Mouse (Mus musculus): Measurements from ENCODE around the gene 1700029J07Rik.
A peak's percentile ranks its signal among the peaks of the same experiment; 100 is the strongest.

1700029J07Rik gene

DNA sequence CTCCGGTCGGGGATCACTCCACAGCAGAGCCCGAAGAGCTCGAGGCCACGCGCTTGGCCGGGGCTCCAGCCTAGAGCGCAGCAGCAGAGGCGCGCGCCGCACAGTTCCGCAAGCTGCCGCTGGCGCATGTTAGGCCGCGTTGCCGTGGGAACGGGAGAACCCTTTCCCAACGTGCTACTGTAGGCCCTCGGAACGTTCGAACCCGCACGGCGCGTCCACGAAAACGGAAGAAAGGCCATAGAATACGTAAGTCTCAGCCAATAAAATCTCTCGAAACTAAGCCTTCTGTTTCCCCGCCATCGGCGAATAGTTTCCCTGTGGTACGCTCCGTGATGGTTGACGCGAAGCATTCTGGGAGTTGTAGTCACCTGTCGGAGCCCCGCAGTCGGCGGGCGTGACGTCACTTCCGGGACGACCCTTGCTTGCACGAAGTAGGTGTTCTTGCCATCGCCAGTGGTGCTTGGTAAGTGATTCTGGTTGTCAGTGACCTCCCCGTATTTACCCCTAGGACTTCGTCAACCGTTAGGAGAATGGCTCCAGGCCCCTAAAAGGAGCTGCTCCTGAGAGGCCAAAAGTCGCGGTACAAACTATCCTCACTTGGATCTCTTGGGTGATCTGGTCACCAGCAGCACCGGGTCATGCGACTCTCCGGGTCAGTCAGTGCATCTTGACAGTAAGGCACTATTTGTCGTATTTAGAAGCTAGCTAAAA is at the start of gene 1700029J07Rik, which contains the start of gene Ufsp2:
Gene 1700029J07Rik (minus strand): TSS at position 127 of the 711 bp plus-strand sequence.
Gene Ufsp2 (plus strand): TSS at position 403 of the 711 bp plus-strand sequence.
- peak; percentile 97 for DNase-seq (ENCODE audit: low spot score)

DNA sequence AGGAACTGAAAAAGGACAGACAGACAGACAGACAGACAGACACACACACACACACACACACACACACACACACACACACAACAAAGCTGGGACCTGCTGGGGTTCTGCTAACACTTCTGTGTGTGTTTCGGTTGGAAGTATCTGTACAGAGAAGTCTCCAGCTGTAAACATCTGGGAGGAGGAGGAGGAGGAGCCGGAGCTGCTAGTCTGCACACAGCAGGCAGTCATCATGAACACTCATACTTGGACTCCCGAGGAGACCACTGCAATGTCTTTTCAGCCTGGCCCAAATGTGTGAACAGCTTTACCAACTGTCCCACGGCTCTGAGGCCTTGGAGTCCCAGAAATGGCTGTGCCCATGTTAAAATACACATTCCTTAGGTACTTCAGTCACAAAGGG is 49.3 kb upstream of the 1700029J07Rik start:
- DNase-seq (ENCODE audit: low spot score) = no peak

DNA sequence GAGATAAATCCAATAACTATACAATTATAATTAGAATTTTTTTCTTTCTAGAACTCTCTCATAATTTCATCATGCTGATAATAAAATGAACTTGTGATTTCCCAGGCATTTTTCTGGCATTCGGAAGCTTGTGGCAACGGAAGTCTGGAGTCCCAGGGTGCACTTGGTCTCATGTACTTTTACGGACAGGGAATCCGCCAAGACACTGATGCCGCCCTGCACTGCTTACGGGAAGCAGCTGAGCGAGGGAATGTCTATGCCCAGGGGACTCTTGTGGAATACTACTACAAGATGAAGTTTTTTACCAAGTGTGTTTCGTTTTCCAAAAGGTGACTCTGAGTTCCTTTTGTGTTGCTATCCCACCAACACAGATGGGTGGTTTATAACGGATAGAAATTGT is 47.7 kb upstream of the 1700029J07Rik start:
- DNase-seq (ENCODE audit: low spot score) = no peak

DNA sequence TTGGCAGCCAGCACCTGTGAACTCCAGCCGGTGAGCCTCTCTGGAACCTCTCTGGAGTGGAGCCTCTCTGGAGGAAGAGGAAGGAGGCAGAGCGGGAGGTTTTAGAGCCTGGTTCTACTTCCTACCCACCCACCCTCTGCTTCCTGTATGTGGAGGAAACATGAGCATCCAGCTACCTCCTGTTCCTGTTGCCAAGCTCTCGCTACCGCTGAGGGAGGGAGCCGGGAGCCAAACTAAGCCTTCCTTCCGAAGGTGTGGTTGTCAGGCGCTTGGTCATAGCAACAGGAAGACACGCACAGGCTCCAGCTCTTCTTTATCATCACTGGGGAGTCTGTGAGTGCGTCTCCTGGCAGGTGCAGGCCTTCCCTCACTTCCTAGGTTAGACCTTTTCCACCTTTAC is 47.2 kb upstream of the 1700029J07Rik start:
- DNase-seq (ENCODE audit: low spot score) = no peak

DNA sequence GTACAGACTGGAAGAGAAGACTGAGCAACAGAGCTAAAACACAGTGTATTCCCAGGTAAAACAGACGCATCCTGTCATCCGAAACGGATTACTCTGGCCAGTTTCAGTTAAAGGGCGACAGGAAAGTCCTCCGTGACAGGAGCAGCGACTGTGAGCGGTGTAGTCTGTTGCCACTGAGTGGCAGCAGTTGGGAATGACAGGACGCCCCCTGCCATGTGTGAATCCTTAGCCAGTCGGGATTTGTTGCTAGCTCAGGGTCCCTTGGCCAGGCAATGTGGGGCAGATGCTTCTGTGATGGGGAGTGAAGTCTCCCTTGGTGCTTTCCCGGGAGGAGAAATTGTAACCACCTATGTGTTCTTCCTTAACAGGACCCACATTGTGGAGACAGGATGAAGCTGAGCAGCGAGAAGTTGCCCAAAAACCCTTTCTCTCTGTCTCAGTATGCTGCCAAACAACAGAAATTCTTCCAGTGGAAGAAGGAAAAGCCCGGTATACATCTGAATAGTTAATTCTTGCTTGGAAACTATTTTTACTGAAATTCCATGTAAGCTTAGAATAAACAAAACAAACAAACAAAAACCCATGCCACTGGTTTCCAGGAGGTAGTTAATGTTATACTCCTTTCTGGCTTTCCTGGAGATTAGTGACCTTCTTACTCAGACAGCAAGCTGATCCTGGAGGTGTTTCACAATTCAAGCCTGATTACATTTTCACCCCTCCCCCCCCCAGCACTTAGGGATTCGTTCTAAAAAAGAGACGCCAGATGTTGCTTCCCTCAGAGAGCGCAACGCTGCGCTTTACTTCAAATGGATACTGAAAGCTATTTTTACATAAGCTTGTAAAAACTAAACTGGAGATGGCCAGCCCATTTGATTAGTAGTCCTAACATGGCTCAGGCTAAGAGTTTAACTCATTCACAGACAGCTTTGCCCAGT is 36.0 kb upstream of the 1700029J07Rik start:
- no peak for DNase-seq (ENCODE audit: low spot score)

DNA sequence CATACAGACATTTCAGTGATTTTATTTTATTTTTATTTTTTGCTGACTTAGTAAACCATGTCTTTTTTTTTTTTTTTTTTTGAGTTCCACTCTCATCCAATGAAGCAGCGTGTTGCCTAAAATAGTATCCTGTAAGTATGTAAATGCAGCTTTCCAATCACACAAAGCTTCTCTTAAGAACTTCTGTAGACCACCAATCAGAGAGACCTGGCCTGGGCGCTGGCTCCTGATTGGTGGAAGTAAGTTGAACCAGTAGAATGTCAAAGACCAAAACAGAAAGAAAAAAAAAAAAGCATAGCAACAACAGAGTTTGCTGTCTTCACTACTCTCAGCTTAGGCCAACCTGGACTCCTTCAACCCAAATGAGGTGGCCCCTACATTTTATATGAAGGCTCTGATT is 35.3 kb upstream of the 1700029J07Rik start:
- DNase-seq (ENCODE audit: low spot score) = no peak

DNA sequence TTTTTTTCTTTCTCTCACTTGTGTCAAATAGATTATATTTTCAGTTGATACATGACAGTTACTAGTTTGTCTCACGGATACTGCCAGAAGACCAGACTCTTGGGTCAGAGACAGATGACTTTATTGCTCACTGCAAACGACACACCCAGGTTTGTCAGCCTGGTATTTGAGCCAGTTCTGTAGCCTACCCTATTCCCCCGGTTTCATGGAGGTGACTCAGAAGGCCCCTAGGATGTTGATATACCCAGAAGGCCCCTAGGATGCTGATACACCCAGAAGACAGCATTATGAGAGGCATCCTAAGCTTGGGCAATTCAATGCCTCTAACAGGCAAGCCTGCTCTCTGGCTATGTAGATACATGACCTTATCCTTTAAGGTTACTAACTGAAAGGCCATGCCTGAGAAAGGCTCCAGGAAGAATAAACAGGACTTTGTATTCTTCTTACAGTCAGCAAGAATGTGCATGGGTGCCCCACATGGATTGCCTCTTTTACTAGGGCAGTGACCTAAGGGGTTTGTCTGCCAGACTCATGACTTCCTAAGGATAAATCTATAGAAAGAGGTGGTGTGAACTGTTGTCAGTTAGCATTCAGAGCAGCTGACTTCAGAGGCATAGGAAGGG is 32.1 kb upstream of the 1700029J07Rik start:
- DNase-seq (ENCODE audit: low spot score) = no peak

DNA sequence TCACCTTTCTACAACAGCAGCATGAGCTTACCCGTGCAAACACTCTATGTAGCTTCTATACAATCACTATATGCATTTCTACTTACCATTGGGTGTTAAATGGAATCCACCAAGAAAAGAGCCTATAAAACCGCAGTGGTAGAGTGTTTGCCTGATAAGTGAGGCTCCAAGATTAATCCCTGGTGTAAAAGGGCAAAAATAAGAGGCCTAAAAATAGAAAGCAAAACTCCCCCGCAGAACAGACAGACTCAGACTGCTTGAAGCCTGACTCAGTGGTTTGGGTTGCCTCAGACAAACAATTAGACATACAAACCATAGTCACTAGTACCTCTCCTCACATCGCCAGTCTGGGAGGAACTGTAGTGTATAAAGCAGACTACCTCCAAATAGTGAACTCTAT is 30.5 kb upstream of the 1700029J07Rik start, which contains the start of gene Ankrd37:
Gene Ankrd37 (minus strand): TSS at position 112 of the 400 bp plus-strand sequence.
- DNase-seq (ENCODE audit: low spot score) = no peak

DNA sequence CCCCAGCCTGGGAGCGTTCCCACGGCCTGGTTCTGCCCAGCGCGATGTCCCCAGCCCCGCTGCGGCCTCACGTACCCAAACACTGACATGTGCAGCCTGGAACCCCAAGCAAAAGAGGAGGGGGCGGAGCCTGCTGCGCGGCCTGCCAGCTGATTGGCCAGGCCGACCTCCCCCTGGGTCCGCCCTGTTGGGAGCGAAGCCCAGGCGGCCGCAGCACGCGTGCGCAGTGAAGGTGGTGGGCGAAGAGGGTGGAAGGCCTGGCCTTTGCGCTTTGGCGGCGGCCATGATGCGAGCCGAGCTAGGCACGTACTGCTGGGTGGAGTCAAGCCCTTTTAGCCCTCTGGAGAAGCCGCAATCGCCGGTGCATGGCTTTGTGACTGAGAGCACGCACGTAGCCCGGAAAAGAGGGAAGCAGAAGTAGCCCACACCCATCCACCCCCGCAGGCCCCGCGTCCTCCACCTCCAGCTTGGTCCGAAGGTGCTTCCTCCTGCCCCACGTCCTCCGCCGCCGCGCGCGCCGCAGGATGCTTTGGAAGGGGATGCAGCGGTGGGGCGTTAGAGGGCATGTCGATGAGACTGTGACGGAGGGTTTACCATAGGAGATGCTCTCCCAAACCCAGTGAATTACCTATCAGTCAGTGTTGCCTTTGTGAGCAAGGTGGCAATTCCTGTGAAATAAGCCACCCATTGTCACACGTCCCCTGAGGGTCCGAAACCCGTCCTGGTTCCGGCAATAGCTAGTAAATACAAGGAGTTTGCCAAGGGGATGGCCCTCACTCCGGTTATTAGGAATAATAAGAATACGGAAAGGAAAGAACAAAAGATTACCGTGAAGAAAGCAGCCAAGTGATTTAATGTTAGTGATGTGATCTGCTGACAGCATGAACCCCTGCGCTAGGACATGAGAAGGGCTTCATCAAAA is 25.0 kb upstream of the 1700029J07Rik start:
- peak; percentile 98 for DNase-seq (ENCODE audit: low spot score)

DNA sequence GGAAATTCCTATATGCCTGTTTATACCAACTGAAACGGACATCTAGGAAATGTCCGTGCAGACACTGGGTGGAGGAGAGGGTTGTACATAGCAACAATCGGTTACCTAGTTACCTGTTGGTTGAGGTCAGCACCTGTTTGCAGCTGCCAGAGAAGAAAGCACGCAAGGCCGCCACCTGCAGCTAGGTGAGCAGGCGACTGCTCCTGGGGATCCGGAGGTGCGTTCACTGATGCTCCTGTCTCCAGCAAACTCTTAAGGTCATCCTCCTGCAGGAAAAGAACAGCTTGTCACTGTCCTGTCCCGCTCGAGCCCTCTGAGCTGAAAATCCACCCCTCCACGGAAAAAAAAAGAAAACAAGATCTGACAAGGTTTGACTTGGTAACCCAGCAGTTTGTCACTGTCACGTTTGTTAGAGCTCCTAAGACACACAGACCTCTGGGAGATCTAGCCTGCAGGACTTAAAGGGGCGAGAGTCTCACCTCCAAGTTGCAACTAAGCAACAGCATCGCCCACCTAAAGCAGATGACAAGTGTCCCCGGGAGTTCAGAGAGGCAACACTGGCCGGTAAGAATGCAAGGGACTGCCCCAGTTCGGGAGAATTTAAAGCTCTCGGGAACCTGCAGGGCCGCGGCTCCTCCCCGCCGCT is 24.2 kb upstream of the 1700029J07Rik start, which contains the start of gene Lrp2bp:
Gene Lrp2bp (plus strand): TSS at position 166 of the 646 bp plus-strand sequence.
- DNase-seq (ENCODE audit: low spot score) = peak; percentile 13

DNA sequence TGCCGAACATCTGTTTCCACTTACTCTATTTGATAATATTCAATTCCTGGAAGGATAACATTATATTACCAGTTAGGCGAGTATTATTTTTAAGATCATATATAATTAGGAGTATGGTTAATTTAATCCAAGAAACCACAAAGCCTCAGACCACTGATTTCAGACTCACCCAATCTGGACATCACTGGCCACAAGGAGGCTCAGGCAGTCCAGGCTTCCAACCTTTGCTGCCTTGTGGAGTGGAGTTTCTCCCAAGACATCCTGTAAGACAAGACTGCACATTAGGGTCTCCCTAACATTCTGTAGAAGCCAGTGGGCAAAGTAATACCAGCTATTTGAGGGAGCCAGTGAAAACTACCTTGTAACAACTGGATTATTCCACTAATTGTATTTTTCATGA is 23.2 kb upstream of the 1700029J07Rik start:
- DNase-seq (ENCODE audit: low spot score) = no peak

DNA sequence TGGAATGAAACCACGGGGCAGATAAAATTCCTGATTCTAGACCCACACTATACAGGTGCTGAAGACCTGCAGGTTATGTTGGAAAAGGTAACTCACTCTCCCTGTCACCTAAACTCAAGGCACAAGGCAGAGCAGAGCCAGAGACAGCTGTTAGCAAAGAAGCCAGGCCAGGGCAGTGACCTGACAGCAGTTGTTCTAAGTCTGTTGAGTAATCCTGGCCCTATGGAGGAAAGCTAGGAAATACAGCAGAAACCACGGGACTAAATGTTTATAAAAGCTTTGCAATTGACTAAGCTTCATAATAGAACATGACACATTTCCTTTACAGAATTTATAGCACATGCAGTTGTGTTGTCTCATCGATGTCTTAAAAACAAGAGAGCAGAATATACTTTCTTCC is 20.5 kb upstream of the 1700029J07Rik start:
- DNase-seq (ENCODE audit: low spot score) = no peak

DNA sequence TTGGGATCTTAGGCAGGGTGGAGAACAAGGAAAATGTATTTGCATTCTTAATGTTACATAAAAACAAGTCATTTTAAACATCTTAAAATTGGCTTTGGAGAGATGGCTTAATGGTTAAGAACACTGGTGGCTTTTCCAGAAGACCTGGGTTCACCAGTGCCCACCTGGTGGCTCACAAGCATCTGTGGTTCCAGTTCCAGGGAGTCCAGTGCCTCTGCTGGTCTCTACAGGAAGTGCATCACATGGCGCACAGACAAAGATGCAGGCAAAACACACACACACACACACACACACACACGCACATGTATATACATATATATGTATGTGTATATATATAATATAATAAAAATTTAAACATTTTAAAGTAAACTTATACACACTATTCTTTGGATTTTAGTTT is 19.1 kb upstream of the 1700029J07Rik start:
- no peak for DNase-seq (ENCODE audit: low spot score)

DNA sequence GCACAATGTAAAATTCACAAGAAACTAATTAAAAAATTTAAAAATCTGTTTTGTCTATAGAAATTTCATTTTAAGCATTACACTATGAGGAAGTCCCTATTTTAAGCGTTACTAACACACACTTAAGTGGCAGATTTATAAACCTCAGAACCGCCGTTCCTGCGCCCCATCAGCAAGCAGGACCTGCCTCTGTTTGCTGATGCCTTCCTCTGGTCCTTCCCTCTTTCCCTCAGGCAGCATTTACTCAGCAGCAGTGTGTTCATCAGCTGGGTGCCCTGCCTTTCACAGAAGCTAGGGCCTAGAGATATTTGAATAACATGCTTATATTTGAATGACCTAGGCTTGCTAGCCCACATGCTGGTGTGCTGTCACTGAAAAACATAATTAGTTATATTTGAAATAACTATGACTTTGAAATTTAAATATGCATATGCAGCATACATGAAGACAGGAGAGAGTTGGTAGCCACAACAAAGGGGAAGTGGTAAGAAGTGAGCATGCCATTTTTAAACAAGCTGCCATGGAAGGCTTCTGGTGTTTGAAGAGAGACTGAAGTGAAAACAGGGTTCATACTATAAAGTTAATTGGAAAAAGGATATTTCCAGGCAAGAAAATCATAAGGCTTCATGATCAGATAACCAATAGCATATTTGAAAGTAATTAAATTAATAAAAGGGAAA is 15.7 kb upstream of the 1700029J07Rik start:
- DNase-seq (ENCODE audit: low spot score) = no peak

DNA sequence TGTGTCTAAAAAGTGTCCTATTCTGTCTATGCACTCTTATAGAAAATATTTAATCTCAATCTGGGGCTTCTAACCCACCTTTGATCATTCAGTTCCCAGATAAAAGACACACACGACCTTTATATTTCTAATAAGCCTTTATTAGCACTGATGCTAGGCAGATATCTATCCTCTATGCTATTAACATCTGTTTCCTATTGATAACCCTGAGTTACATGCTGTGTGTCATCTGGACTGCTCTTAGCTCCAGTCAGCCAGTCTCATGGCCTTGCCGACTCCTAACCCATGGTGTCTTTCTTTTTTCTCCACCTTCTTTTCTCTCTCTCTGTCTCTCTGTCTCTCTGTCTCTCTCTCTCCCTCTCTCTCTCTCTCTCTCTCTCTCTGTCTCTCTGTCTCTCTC is 13.1 kb upstream of the 1700029J07Rik start:
- DNase-seq (ENCODE audit: low spot score) = no peak

DNA sequence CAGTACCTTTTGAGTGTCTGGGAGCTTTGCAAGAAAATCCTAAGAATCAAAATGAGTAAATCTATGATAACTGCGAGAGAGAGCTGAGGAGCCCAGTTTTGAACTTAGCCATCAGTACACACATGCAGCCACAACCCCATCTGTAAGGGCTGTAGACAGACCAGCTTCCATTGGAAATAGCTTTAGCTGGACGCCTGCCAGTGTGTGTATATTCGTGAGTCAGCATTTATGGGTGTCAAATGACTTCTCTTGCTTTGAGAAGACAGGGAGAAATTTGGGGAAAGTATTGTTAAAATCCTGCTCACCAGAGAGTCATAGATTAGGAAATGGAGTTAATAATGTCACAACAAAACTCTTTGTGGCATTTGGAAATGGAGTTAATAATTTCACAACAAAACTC is 11.6 kb upstream of the 1700029J07Rik start:
- no peak for DNase-seq (ENCODE audit: low spot score)

DNA sequence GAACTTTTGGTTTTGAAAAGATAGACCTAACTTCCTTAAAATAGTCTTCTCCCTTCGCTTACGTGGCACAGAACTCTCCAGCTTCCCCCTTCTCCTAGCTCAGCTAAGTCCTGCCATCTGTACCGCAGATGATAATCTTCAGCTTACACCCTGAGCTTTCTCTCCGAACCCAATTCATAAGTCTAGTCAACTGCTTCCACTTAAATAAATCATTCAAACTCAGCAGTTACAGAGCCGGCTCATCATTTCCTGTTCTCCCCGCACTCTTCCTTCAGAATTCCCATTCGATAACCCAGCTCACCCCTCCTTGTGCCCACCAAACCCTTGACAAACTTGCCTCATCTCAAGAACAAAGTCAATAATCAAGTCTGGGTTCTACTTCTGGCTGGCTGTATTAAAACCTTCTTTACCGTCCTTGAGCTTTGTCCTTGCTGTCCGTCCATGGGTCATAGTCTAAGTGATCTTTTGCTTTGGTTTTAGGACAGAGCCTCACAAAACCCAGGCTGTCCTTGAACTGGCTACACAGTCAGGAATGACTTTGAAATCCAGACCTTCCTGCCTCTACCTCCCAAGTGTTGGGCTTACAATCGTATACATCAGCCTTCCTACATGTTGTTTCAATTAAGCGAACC is 901 bp upstream of the 1700029J07Rik start:
- DNase-seq (ENCODE audit: low spot score) = no peak

DNA sequence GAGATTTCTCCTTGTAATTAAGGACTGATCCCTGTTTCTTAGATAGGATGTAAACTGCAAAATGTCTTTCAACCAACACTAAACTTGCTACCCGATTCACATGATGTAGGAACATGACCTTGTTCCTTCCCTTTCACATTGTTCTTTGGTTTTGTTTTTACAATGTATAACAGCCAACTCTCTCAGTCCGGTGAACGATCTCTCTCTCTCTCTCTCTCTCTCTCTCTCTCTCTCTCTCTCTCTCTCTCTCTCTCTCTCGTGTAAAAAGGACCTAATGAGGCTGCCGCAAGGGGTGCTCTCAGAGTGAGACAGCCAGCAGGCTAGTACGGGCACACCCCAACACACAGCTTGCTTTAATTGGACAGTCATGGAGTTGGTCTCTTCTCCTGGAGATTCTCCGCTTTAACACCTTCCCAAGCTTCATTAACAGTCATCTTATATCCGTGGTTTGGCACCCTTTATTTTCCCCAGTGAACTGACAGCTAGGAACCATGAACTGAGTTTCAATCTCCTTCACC is 1.0 kb downstream of the 1700029J07Rik start:
- DNase-seq (ENCODE audit: low spot score) = no peak

DNA sequence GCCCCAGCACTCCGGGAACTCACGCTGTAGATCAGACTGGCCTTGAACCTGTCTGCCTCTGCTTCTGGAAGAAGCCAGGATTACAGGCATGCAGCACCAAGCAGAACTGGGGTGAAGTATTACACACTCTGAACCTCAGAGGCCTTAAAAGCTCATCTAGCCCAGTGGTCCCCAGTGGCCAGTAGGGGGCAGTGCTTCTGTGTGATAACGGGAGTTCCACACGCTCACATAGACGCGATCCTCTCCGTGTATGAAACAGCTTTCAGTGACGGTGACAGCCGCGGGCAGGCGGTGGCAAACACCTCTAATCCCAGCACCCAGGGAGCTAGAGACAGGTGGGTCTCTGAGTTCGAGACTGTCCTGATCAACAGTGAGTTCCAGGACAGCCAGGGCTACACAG is 4.2 kb downstream of the 1700029J07Rik start:
- no peak for DNase-seq (ENCODE audit: low spot score)

DNA sequence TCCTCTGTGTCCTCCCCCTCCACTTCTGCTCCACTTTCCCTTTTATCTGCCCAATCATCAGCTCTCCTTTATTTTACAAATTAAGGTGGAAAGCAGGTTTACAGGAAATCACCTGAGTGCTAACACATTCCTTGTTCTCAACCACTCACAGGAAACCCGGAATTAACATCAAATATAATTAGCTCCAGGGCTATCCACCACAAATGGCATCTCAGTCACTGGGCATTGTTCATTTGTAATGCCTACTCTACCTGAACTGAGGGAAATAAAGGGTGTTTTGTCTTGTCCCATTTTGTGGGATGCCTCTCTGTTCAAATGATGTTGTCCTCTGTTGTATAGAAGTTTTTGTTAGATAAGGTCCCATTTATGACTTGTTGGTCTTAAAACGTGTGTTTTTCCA is 24.4 kb downstream of the 1700029J07Rik start:
- DNase-seq (ENCODE audit: low spot score) = no peak

All from urinary bladder, postnatal 25 days (tissue).